Mouse (Mus musculus): ENCODE results near the gene Yy2.
A peak's percentile ranks its signal among the peaks of the same experiment; 100 is the strongest.

The Yy2 gene

GRCm38 (mm10) chrX:157568840-157569239 is at the start of gene Yy2:
Yy2 (minus strand) TSS chrX:157568985.
- no peak for DNase-seq

- DNase-seq = no peak
Measured at GRCm38 (mm10) chrX:157612894-157613293, 44.1 kb upstream of the Yy2 start.

GRCm38 (mm10) chrX:157601450-157601849 is 32.7 kb upstream of the Yy2 start:
- DNase-seq = no peak

- DNase-seq = peak; percentile 29 to 52
Measured at GRCm38 (mm10) chrX:157598186-157598996, 29.6 kb upstream of the Yy2 start, which contains the start of gene Mbtps2. Mbtps2 (minus strand) TSS chrX:157598715.

- DNase-seq = no peak
Measured at GRCm38 (mm10) chrX:157597585-157598185, 28.9 kb upstream of the Yy2 start.

- DNase-seq = no peak
Measured at GRCm38 (mm10) chrX:157596802-157597201, 28.0 kb upstream of the Yy2 start.

GRCm38 (mm10) chrX:157595927-157596326 is 27.1 kb upstream of the Yy2 start:
- DNase-seq = no peak

- DNase-seq = no peak
Measured at GRCm38 (mm10) chrX:157594606-157595005, 25.8 kb upstream of the Yy2 start.

- DNase-seq = no peak
Measured at GRCm38 (mm10) chrX:157587001-157587400, 18.2 kb upstream of the Yy2 start.

GRCm38 (mm10) chrX:157586397-157586796 is 17.6 kb upstream of the Yy2 start:
- no peak for DNase-seq

GRCm38 (mm10) chrX:157579108-157579614 is 10.4 kb upstream of the Yy2 start:
- DNase-seq = no peak

GRCm38 (mm10) chrX:157574683-157575082 is 5.9 kb upstream of the Yy2 start:
- no peak for DNase-seq

GRCm38 (mm10) chrX:157563794-157564193 is 5.0 kb downstream of the Yy2 start:
- DNase-seq = peak in 1 of 2 experiments; percentile 19

GRCm38 (mm10) chrX:157547082-157547481 is 21.7 kb downstream of the Yy2 start:
- DNase-seq = no peak
